Mouse (Mus musculus): ENCODE measurements around the gene Hist1h2be. TPM values are rescaled to one million over a fixed set of nuclear protein-coding genes. Genes with fewer than 3 reads are reported as not detected.
A peak's percentile ranks its signal among the peaks of the same experiment; 100 is the strongest.

Hist1h2be gene
- total RNA-seq (2017) = 13.1 to 35.9 TPM (median 14.5 TPM) in 3 replicates

DNA sequence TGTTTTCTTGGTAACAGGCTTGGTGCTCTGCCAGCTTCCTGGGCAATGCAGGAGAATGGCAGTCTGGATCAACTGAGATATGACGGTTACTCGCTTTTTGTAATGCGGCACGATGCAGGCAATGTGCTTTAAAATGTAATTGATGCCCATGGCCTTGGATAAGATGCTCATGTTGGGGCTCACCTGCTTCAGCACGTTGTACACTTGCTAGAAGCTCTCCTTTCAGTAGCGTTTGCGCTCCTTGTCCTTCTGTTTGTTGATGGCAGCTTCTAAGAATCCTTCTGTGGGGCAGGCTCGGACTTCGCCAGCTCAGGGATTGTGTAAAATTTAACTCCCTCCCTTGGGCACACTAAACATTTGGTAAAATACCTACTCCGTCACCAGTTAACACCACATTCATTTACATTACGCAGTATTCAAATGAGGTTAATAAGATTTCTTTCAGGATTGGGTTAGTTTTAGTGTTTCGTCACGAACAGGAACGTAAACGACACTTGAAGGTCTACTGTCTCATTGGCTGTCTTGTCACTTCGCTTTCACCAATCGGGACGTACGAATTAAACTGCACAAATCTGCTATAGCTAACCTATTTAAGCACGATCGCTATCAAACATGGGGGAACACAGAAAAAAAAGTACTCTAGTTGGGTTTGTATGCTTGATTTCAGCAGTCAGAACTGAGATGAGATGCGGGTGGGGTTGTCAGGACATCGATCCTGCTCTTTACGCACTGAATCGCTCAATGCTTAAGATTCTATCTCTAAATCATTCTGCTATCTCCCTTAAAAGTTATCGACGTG lies at the start of gene Hist1h2be:
TSS of gene Hist1h2be (minus strand) at position 392 of the 799 bp plus-strand sequence.
- peak; percentile 79 for ATAC-seq (replicated peaks; ENCODE audit: insufficient number of reproducible peaks, low FRiP score, low TSS enrichment, poor library complexity, severe bottlenecking)

DNA sequence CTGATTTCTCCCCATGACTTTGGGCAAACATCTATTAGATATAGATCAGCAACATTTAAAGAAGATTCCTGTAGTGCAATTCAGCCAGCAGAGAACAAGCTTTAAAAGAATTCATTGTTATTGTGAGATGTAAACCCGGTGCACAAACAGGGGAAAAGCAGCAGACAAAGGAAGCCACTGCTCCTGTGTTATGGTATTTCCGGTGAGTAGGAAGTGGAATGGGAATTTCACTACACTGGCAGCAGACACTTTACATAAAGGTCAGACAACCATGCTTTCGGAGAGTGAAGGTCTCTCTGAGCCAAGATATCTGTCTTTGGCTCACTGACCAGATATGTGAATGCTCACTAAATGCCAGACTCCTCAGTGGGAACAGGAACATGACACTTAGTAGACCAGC lies 41.6 kb upstream of the Hist1h2be start:
- no peak for ATAC-seq (replicated peaks; ENCODE audit: insufficient number of reproducible peaks, low FRiP score, low TSS enrichment, poor library complexity, severe bottlenecking)

DNA sequence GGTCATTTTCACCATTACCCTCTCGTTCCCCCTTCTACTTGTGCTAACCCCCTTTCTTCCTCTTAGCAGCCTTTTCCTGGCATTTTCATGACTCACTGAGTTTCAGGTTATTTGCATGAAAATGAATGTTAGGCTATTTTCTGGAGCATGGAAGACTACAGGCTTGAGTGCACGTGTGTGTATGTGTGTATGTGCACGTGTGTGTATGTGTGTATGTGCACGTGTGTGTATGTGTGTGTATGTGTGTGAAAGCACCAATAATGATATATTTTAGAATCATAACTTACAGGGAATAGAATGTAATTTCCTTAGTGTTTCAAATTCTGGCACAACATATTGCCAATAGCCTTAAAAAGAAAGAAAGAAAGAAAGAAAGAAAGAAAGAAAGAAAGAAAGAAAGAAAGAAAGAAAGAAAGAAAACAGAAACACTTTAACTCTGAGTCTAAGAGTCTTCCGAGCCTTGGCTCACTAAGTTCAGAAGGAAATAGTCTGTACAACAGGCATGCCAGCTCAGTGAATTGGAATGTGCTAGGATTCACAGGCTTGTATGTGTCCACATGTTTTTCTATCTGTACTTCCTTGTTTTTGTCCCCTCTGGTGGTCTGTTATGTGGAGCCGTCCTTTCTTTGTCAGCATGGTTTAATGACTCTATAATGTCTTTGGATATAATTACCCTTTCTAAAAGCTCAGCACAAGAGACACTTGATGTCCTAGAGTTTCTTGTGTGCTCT lies 38.9 kb upstream of the Hist1h2be start:
- ATAC-seq (replicated peaks; ENCODE audit: insufficient number of reproducible peaks, low FRiP score, low TSS enrichment, poor library complexity, severe bottlenecking) = no peak

DNA sequence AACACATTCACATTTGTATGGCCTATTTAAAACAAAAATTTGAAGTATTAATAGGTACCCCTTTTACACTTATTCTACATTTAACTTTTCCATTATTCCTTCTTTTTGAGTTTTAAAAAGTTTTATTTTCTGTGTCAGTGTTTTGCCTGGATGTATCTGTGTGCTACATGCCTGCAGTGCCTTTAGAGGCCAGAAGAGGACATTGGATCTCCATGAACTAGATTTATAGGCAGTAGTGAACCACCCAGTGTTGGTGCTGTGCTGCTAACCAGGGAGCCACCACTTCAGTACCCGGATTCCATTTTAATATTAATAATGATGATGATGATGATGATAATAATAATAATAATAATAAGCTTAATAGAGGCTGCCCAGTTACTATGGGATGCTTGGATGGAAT lies 9.7 kb upstream of the Hist1h2be start:
- ATAC-seq (replicated peaks; ENCODE audit: insufficient number of reproducible peaks, low FRiP score, low TSS enrichment, poor library complexity, severe bottlenecking) = no peak

DNA sequence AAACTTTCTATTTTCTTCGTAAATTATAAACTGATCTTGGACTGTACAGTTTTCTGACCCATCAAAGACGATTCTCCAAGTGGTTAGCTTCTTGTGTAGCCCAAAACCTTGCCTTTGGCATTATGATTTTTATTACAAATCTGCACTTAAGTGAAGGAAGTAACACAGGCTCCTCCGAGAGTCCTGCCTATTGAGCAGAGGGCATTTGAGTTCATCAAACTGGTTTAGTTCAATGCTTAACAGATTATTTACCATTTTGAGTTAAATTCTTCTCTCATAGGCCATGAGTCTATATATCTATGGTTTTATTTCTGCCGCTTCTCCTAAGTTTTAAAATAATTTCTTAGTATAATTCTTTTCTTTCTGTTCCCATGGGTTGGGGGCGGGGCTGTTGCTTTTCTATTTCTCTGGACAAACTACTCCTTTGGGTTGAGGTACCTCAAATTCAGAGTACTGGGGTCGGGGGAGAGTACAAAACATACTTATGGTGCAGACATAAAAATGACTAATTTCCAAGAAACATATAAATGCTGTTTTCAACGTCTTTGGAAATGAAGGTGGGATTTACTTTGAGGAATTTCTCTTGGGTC lies 2.0 kb upstream of the Hist1h2be start:
- no peak for ATAC-seq (replicated peaks; ENCODE audit: insufficient number of reproducible peaks, low FRiP score, low TSS enrichment, poor library complexity, severe bottlenecking)

DNA sequence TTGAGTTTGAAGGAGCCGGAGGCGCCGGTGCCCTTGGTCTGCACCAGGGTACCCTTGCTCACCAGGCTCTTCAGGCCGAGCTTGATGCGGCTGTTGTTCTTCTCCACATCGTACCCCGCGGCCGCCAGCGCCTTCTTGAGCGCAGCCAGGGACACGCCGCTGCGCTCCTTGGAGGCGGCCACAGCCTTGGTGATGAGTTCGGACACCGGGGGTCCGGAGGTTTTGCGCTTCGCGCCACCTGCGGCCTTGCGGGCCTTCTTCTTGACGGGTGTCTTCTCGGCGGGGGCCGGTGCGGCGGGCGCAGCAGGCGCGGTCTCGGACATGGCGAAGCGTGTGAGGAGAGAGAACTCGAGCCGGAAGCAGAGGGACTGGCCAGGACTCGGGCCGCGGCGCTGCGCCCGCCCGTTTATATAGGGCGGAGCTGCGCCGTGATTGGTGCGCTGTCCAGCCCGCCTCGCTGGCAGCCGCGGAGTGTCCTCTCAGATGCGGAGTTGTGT lies 1.3 kb upstream of the Hist1h2be start, which contains the start of gene Hist1h1e:
TSS of gene Hist1h1e (minus strand) at position 384 of the 497 bp plus-strand sequence.
- peak; percentile 73 for ATAC-seq (replicated peaks; ENCODE audit: insufficient number of reproducible peaks, low FRiP score, low TSS enrichment, poor library complexity, severe bottlenecking)

DNA sequence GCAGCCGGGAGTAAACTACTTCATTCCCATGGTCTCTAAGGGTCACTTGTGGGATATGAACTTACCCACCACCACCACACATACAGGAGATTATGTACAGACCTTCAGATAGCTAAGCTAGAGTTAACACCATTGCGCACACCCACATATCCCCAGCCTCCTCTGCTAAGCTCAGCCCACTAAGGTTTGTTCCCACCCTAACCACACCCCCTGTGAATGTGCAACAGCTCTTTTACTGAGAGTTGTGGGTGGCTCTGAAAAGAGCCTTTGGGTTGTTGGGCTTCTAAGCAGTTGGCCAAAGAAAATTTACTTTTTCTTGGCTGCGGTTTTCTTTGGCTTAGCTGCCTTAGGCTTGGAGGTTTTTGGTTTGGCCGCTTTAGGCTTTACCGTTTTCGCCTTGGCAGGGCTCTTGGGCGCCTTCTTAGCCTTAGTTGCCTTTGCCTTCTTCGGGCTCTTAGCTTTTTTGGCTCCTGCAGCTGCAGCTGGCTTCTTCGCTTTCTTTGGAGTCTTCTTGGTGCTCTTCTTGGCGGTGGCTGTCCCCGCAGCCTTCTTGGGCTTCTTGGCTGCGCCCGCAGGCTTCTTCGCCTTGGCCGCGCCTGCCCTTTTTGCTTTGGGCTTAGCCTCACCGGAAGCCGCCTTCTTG lies 729 bp upstream of the Hist1h2be start:
- peak; percentile 80 for ATAC-seq (replicated peaks; ENCODE audit: insufficient number of reproducible peaks, low FRiP score, low TSS enrichment, poor library complexity, severe bottlenecking)

DNA sequence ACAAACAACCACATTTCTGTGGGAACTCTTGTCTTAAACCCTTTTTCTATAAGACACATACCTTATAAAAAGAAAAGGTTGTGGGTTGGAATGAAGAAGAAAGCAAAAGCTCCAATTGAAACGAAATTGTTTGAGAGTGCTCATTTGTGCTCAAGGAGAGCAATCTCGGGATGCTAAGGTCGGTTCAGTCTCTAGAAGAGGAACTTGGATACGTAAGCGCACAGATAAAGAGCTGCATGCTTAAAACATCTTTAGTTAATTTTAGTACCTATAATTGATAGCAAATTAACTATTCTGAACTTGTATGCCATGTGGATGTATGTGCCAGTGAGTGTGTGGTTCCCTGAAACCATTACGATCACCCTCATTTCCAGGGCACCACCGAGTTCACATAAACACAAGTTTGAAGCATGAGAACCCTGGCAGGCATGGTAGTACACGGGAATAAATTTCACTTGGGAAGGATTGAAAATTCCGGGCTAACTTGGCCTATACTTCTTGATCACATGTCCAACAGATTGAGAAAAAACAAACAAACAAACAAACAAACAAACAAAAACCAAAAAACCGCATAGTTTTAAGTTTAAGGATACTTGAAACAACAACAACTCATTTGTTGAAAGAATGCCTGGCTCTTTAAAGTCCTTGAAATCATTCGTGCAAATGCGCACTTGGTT lies 730 bp downstream of the Hist1h2be start:
- ATAC-seq (replicated peaks; ENCODE audit: insufficient number of reproducible peaks, low FRiP score, low TSS enrichment, poor library complexity, severe bottlenecking) = no peak

DNA sequence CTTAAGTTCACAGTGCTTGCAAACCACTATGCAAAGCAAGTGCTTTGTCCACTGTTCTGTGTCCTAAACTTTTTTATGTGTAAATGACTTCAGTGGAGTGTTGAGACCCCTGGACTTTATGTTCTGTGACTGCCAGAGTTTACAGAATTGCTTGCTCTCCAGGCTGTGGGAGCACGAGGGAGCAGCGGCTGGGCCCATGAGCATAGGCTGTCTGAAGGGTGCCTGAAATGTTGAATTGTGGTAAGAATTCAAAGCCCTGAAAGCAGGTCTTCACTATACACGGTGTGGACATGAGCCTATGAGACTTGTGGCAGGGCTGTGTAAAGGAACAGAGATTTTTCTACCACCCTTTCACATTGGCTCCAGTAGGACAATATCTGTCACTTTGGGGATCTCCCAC lies 9.3 kb downstream of the Hist1h2be start:
- ATAC-seq (replicated peaks; ENCODE audit: insufficient number of reproducible peaks, low FRiP score, low TSS enrichment, poor library complexity, severe bottlenecking) = no peak

DNA sequence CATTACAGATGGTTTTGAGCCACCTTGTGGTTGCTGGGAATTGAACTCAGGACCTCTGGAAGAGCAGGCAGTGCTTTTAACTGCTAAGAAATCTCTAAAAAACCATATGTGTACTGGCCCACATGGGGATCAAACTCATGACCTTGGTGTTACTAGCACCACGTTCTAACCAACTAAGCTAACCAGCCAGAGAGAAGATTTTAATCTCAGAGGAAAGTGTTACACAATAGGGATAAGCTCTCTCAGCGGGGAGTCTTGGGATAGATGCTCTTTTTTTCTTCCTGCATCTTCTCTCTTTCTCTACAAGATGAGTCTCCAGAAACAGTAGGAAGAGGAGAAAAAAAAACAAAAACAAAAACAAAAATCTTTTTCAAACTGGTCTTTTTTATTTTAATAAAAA lies 10.5 kb downstream of the Hist1h2be start:
- no peak for ATAC-seq (replicated peaks; ENCODE audit: insufficient number of reproducible peaks, low FRiP score, low TSS enrichment, poor library complexity, severe bottlenecking)

DNA sequence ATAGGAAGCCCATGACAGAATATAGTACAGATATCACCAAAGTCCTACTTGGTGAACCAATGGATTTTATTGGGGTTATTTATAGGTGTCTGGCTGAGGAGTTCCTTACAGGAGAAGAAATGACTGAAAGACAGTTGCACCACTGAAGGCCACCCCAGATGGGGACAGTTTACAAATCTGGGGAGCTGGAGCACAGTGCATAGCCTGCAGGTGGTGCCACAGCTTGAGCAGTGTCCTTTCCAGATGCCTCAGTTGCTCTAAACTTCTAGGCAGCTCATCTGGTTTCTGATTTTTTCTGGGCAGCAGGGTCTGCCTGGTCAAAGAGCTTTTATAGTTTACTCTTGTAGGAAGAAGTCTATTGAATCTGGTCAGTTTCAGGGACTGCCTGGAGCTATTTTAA lies 11.1 kb downstream of the Hist1h2be start:
- ATAC-seq (replicated peaks; ENCODE audit: insufficient number of reproducible peaks, low FRiP score, low TSS enrichment, poor library complexity, severe bottlenecking) = no peak

DNA sequence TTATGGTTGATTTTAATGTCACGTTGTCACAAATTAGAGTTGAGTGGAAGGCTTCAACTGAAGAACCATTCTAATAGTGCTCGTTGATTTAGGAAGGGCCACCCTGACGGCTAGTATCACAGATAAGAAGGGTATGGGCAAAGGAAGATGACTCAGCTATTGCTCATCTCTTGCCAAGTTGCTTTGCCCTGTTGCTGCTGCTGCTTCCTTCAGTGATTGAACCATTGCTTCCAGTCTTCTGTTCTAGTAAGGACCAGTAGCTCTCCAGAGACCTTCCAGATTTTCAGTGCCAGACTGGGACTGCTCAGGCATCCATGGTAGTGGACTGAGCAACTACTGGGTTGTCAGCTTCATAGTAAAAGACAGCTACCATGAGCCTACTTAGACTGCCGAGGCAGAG lies 11.7 kb downstream of the Hist1h2be start:
- ATAC-seq (replicated peaks; ENCODE audit: insufficient number of reproducible peaks, low FRiP score, low TSS enrichment, poor library complexity, severe bottlenecking) = no peak

DNA sequence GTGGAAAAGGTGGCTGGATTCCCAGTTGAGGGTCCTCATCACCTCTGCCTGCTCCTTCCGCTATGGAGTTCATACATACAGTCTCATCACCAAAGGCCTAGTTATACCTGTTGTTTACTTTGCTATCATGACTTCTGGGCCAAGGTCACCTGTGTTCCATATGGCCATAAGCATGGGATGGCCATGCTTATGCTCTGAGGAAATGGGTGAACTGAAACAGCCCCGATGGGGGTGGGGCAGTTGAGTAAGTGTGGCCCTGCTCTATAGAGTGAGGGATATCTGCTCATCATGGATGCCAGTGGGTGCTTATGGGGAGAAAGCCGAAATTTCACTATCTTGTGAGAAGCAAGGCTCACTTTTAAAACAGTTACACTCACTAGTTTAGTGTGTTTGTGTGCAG lies 15.9 kb downstream of the Hist1h2be start:
- ATAC-seq (replicated peaks; ENCODE audit: insufficient number of reproducible peaks, low FRiP score, low TSS enrichment, poor library complexity, severe bottlenecking) = no peak

DNA sequence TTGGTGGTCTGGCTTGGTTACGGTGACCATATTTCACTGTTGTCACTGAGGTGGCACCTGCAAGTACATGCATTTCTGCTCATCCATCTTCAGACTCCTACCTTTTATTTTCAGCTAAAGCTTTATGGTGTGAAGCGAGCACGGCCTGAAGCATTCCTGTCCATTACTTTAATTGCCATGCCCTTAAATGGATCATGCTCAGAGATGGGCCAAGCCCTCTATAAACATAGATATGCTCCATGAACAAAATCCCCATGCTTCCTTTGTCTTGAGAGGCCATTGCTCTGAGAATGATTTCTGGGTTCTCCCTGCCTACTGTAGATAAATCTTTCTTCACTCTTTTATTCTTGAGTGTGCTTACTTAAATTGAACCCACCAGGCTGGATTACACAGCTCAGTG lies 16.5 kb downstream of the Hist1h2be start:
- no peak for ATAC-seq (replicated peaks; ENCODE audit: insufficient number of reproducible peaks, low FRiP score, low TSS enrichment, poor library complexity, severe bottlenecking)

DNA sequence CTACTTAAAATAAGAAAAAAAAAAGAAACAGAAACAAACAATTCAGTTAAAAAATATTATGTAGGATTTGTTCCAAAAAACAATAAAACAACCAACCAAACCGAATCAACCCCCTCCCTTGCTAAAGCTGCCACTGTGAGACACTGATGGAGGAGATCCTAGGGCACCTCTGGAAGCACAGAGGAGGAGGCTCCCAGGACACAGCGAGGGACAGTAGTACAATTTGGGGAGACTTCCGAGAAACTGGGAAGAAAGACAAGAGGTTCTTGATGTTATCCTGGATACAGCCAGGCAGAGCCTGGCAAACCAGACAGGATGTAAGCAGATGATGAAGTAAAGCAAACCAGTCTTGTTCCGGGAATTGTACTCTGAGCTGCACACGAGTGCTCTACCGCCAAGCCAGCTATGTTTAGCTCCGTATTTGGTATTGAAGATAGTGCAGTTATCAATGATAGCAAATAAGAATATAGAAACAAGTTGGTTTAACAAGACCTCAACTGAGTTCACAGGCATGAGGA lies 17.7 kb downstream of the Hist1h2be start:
- no peak for ATAC-seq (replicated peaks; ENCODE audit: insufficient number of reproducible peaks, low FRiP score, low TSS enrichment, poor library complexity, severe bottlenecking)

DNA sequence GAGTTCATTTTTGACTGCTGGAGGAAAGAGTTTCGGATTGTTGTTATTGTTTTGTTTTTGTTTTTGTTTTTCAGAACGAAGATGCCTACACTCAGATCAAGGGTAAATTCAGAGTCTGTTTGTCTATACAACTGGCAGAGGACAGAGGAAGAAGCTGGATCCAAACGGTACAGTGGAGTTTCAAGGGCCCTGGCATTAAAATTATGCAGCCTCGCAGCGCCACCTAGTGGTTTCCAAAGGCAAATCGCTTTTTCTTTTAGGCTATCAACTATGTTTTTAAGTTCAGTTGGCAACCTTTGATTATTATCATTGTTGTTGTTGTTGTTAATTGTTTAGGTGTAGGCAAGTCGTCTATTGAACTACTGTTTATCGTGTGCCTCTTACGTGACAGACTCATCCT lies 23.0 kb downstream of the Hist1h2be start:
- peak; percentile 68; the same call in 1 of the 2 replicates for ATAC-seq (replicated peaks; ENCODE audit: insufficient number of reproducible peaks, low FRiP score, low TSS enrichment, poor library complexity, severe bottlenecking)

DNA sequence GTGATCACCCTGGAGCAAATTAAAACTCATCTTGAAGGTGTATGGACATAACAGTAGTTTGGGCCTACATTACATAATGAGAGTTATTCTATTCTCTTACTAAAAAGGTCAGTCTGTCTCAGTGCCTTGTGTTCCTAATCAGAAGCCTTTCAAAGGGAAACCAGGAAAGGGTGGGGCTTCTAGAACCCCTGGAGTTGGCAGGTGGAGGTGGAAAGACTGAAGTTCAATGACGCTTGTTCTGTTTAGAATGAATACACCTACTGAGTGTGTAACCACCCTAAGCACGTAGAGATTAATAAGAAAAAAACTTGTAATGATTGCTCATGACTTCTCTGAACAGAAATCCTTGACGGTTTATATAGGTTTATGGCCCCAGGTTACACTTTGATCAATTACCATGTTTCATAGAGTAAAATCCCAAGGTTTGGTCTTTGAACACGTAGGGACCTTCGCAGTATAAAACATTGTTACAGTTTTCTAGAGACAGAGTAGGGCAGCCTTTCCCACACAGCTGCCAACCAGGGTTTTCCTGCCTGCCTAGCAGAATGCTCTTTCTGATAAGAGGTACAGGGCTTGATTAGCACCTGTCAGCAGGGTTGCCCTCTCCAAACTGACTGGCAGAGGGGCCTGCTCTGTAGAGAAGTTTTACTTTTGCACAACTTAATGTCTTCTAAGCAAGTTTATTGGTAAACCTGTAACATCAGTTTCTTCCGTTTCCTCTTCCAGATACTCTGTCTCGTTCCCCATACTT lies 25.1 kb downstream of the Hist1h2be start:
- no peak for ATAC-seq (replicated peaks; ENCODE audit: insufficient number of reproducible peaks, low FRiP score, low TSS enrichment, poor library complexity, severe bottlenecking)

DNA sequence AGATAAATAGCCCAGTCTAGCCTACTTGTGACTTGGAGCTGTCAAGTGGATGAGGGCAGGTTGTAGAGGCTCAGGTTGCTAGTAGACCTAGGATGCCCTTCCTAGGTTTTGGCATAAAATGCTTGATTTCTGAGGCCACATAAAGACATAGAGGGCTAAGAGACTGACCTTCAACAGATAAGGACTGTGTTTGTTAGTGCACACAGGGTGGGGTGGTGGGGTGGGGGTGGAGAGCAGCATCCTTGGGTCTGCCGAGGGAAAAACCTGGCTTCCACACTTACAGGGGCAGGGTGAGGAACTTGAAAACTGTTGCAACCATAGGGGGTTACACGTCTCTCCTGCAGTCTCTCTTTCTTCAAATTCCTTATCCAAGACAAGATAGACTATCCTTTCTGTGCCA lies 25.7 kb downstream of the Hist1h2be start:
- ATAC-seq (replicated peaks; ENCODE audit: insufficient number of reproducible peaks, low FRiP score, low TSS enrichment, poor library complexity, severe bottlenecking) = no peak
